Mouse (Mus musculus) forebrain, embryonic 13.5 days (tissue): ENCODE data around the gene Pnkd. TPM values are rescaled to one million over a fixed set of nuclear protein-coding genes. Genes with fewer than 3 reads are reported as not detected.

Source experiments
- ATAC-seq: fragments of 200-750 bp; cut with Nextera tagmentation; 2 replicates; pipeline ENCODE4 v1.8.0; 2017
- H3K27ac ChIP-seq: fragments of 300-500 bp; sonication (generic); 2 replicates; pipeline ENCODE4 v1.5.1; 2015; ENCODE audit warnings: inconsistent platforms, mild to moderate bottlenecking, moderate library complexity
- H3K27me3 ChIP-seq: fragments of 300-500 bp; sonication (generic); 2 replicates; pipeline ENCODE4 v1.6.1; 2015; ENCODE audit warnings: mild to moderate bottlenecking, inconsistent platforms
- H3K36me3 ChIP-seq: fragments of 300-500 bp; sonication (generic); 2 replicates; pipeline ENCODE4 v1.6.1; 2015; ENCODE audit warnings: mild to moderate bottlenecking, inconsistent platforms; ENCODE audit not compliant: poor library complexity, severe bottlenecking
- H3K4me1 ChIP-seq: fragments of 300-500 bp; sonication (generic); 2 replicates; pipeline ENCODE4 v1.6.1; 2015; ENCODE audit warnings: inconsistent platforms
- H3K4me2 ChIP-seq: fragments of 300-500 bp; sonication (generic); 2 replicates; pipeline ENCODE4 v1.6.1; 2015; ENCODE audit warnings: inconsistent platforms, mild to moderate bottlenecking, moderate library complexity
- H3K4me3 ChIP-seq: fragments of 300-500 bp; sonication (generic); 2 replicates; pipeline ENCODE4 v1.5.1; 2015; ENCODE audit warnings: mild to moderate bottlenecking, inconsistent platforms
- H3K9ac ChIP-seq: fragments of 300-500 bp; sonication (generic); 2 replicates; pipeline ENCODE4 v1.6.1; 2015; ENCODE audit warnings: mild to moderate bottlenecking, inconsistent platforms
- H3K9me3 ChIP-seq: fragments of 300-500 bp; sonication (generic); replicated peaks from 2 replicates; pipeline ENCODE4 v1.6.1; 2016; ENCODE audit warnings: inconsistent platforms
- WGBS: fragments of 180-500 bp; shearing (Covaris S2); methylation state at CpG from one replicate; pipeline ENCODE4 v1.1.7; 2015; 5-methylcytosine and 5-hydroxymethylcytosine counted together
- polyA plus RNA-seq: library from polyadenylated mRNA; unstranded; fragments of >200 nt; fragmentation: Nextera tagmentation; extraction: Ambion mirVana; gene quantifications from 2 replicates; pipeline ENCODE4 v1.2.1, GENCODE M21; 2015

Pnkd gene
- polyA plus RNA-seq, 1 experiment from 2014 or later: 94.5 TPM

DNA sequence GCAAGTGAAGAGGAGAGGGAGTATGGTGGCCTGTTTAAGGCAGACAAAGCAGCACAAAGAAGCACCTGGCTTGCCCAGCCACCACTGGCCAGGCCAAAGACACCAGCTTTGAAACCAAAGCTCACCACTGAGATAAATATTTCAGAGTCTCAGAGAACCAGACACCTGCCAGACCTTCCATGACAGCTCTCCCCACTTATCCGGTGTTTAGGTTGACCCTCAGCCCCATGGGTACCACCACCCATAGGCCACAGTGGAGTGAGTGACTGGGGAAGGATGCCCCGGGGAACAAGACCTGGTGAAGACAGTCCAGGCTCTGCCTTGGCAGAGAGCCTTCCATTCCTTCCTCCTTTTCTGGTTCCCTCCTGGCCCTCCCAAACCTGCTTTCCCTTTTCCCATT, 18.1 kb downstream of the Pnkd start:
- ATAC-seq: no peak
- H3K36me3 ChIP-seq: no peaks in the 10 kb centered on the region
- H3K9ac ChIP-seq: no peak overlapping the region
- WGBS: 80% methylated on average over 2 of the region's 2 CpGs
- H3K4me3 ChIP-seq: no peak overlapping the region
- no peak overlapping the region for H3K4me2 ChIP-seq
- H3K27me3 ChIP-seq: peaks cover 21% of the 10 kb centered on the region
- no peaks in the 10 kb centered on the region for H3K9me3 ChIP-seq
- no peak overlapping the region for H3K27ac ChIP-seq
- H3K4me1 ChIP-seq: peaks cover 12% of the 10 kb centered on the region

DNA sequence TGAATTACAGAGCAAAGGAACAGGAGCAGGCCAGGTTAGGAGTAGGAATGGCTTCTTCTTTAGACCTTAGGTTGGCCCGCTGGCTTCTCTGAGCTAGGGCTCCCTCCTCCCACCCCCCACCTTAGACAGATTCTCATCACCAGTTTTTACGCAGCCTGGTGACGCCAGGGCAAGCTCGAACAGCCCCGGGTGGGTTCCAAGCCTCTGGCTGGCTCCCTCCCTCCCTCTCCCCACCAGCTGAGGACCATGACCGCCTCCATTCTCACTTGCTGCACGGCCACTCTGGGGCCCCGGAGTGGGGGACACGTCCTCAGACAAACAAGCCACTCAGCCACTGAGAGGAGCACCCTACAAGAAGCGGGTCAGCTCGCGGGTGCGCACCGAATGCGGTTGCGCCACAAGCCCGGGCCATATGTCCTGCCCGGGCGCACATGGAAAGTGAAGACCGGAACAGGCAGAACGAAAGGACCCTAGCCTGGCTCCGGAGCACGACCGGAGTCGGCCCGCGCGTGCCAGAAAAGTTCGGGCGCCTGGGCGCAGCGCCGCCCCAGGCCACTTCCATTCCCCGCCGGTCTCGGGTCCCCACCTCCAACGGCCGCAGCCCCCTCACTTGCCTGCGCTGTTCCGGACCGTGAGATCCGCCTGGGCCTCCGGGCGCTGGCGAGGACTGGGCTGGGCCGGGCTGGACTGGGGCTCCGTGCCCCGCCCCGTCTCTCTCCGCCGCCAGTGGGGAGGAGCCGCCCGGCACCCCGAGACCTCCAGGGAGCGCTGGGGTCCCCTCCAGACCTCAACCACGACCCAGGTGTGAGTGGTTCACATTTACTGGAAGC, 19.0 kb downstream of the Pnkd start:
- H3K4me1 ChIP-seq: peaks cover 12% of the 10 kb centered on the region
- peak overlapping the region; percentile 62 for H3K9ac ChIP-seq
- no peak overlapping the region for H3K27ac ChIP-seq
- under 1% methylated on average over 53 of the region's 56 CpGs for WGBS
- peak overlapping the region; percentile 69 for H3K4me2 ChIP-seq
- no peaks in the 10 kb centered on the region for H3K9me3 ChIP-seq
- H3K4me3 ChIP-seq: peak overlapping the region; percentile 46
- no peaks in the 10 kb centered on the region for H3K36me3 ChIP-seq
- ATAC-seq: peak; percentile 78
- peaks cover 21% of the 10 kb centered on the region for H3K27me3 ChIP-seq

DNA sequence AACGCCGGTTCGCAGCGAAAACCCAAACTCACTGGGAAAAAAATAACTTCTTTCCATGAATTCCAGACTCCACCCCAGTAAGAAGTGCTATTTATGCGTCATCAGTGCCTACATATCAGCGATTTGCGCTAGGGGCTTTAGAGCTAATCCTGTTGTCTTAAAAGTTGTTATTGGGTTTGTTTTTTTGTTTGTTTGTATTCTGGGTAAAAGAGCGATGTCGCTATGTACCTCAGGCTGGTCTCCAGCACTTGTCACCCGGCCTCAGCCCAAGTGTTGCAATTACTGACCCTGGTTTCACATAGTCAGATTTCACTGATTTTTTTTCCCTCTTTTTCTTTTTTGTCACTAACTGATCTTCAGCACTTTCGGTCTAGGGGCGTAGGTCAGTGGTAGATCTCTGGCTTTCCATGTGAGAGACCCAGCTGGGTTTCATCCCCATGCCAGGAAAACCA, 19.6 kb downstream of the Pnkd start:
- no peak overlapping the region for H3K27ac ChIP-seq
- H3K4me2 ChIP-seq: peak overlapping the region; percentile 69
- ATAC-seq: no peak
- peak overlapping the region; percentile 46 for H3K4me3 ChIP-seq
- peaks cover 12% of the 10 kb centered on the region for H3K4me1 ChIP-seq
- H3K36me3 ChIP-seq: no peaks in the 10 kb centered on the region
- H3K27me3 ChIP-seq: peaks cover 21% of the 10 kb centered on the region
- peak overlapping the region; percentile 62; the same call in 1 of the 2 replicates for H3K9ac ChIP-seq
- 12% methylated on average over 12 of the region's 12 CpGs for WGBS
- no peaks in the 10 kb centered on the region for H3K9me3 ChIP-seq

DNA sequence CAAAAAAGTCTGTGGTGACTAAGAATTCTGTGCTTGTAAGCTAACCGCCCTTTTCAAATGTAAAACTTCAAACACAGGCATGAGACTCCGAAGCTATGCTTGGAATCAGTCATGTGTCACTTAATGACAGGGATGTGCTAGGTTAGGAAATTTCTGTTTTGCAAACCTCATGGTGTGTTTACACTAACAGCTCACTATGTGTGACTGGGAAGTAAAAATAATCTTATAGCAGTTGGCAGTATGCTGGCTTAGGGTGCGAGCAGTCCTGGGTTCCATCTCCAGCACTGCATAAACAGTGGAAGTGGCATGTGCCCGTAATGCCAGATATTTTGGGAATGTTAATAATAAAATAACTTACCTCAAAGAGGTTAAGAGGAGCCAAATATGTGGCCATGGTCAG, 20.2 kb downstream of the Pnkd start:
- no peak for ATAC-seq
- Histone ChIP-seq H3K9ac (no peak overlapping the region), H3K4me3 (no peak overlapping the region), H3K4me2 (no peak overlapping the region), H3K27me3 (peaks cover 21% of the 10 kb centered on the region), H3K4me1 (peaks cover 12% of the 10 kb centered on the region), H3K36me3 (no peaks in the 10 kb centered on the region), H3K9me3 (no peaks in the 10 kb centered on the region), H3K27ac (no peak overlapping the region)
- WGBS: 78% methylated on average over 4 of the region's 4 CpGs

DNA sequence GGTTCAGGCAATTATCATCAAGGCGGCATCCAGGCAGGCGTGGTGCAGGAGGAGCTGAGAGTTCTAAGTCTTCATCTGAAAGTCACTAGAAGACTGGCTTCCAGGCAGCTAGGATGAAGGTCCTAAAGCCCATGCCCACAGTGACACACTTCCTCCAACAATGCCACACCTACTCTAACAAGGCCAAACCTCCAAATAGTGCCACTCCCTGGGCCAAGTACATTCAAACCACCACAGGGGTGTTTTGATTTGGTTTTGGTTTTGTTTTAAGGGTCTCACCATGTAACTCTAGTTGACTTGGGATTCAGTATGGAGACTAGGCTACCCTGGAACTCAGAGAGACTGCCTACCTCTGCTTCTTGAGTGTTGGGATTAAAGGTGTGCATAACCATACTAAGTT, 20.8 kb downstream of the Pnkd start, which contains the start of gene Tmbim1:
TSS of gene Tmbim1 (minus strand) at position 101 of the 400 bp plus-strand sequence.
- Histone ChIP-seq H3K27ac (no peak within 1 kb of the TSS), H3K4me3 (0 out of 2 replicates have a peak within 1 kb of the TSS, but pooled peaks have one; percentile 46), H3K36me3 (no peaks in the 10 kb centered on the region), H3K9me3 (no peaks in the 10 kb centered on the region), H3K27me3 (peaks cover 21% of the 10 kb centered on the region), H3K4me2 (peak within 1 kb of the TSS; percentile 69), H3K9ac (no peak within 1 kb of the TSS), H3K4me1 (peaks cover 12% of the 10 kb centered on the region)
- WGBS: 84% methylated on average over 2 of the region's 2 CpGs
- ATAC-seq: no peak

DNA sequence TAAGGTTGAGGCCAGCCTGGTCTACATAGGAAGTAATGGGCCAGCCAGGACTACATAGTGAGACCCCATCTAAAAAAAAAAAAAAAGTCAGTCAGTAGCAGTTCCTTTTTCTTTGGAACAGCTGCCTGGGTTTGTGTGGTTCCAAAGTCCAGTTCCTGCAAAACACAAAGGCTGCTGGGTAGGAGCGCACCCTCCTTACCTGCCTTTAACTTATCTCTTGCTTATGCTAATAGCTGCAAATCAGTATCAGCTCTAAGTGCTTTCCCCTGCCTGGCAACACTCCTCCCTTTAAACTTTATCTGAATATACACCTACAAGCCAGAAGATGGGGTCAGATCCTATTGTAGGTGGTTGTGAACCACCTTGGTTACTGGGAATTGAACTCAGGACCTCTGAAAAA, 22.4 kb downstream of the Pnkd start:
- 97% methylated on average over 1 of the region's 1 CpGs for WGBS
- Histone ChIP-seq H3K4me1 (peaks cover 12% of the 10 kb centered on the region), H3K27ac (no peak overlapping the region), H3K36me3 (no peaks in the 10 kb centered on the region), H3K9ac (no peak overlapping the region), H3K27me3 (peaks cover 21% of the 10 kb centered on the region), H3K4me3 (no peak overlapping the region), H3K4me2 (no peak overlapping the region), H3K9me3 (no peaks in the 10 kb centered on the region)
- ATAC-seq: no peak

DNA sequence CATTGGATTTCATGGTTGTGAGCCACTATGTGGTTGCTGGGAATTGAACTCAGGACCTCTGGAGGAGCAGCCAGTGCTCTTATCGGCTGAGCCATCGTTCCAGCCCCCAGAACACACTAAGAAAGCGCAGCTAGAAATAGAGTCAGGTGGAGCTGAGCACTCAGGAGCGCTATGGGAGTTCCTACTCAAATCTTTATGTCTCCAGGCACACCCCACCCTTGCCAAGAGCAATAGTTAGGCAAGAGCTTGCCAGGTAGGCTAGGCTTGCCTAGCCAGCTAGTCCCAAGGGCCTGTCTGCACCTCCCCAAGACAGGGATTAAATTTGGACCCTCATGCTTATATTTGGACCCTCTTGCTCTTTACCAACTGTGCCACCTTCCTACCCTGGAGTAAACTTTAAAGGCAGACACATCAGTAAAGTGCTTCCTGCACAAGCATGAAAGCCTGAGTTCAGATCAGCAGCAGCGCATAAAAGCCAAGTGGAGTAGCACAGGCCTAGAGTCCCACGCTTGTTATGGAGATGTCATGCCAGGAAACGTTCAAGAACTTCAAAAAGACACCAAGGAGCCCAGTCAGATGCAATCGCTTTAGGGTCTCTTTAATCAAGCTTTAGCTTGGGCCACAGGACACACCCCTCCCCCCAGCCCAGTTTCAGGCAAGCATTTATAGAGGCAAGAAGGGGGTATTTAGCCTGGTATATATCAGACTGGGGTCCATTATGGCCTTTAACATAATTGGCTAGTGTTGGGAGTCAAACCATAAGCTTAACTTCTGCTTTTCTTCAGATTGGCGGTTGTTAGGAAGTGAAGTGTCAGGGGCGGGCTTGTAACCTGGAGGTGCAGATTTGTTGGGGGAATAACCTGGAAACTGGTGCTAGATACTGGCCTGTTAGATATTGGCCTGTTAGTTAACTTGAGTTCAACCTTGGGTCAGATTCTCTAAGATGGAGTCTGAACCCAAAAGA, 23.6 kb downstream of the Pnkd start:
- Histone ChIP-seq H3K27me3 (peaks cover 15% of the 10 kb centered on the region), H3K4me2 (no peak overlapping the region), H3K36me3 (no peaks in the 10 kb centered on the region), H3K4me1 (peaks cover 12% of the 10 kb centered on the region), H3K4me3 (no peak overlapping the region), H3K9ac (no peak overlapping the region), H3K9me3 (no peaks in the 10 kb centered on the region), H3K27ac (no peak overlapping the region)
- 79% methylated on average over 10 of the region's 10 CpGs for WGBS
- ATAC-seq: no peak

DNA sequence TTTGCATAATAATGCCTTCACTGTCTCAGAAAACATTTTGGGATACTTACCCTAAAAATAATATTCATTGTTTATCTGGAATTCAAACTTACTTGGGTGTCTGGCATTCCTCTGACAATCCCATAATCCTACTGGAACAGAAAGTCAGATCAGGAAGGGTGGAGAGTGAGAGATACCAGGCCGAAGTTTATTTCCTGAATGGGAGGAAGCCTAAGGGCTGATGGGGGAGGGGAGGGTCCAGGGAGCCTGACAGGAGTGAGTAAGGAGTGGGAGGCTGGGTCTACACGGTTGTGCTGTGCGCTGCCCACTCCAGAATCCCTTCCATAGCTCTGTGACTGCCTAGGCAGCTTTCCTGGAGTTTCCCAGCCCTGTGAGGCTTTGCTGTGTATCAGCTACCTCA, 25.0 kb downstream of the Pnkd start:
- H3K27me3 ChIP-seq: 0 out of 2 replicates have a peak, but pooled peaks cover 3% of the 10 kb centered on the region
- no peaks in the 10 kb centered on the region for H3K4me1 ChIP-seq
- no peaks in the 10 kb centered on the region for H3K9me3 ChIP-seq
- H3K4me3 ChIP-seq: no peak overlapping the region
- H3K27ac ChIP-seq: no peak overlapping the region
- no peak overlapping the region for H3K4me2 ChIP-seq
- no peaks in the 10 kb centered on the region for H3K36me3 ChIP-seq
- H3K9ac ChIP-seq: no peak overlapping the region
- 55% methylated on average over 3 of the region's 3 CpGs for WGBS
- ATAC-seq: no peak

DNA sequence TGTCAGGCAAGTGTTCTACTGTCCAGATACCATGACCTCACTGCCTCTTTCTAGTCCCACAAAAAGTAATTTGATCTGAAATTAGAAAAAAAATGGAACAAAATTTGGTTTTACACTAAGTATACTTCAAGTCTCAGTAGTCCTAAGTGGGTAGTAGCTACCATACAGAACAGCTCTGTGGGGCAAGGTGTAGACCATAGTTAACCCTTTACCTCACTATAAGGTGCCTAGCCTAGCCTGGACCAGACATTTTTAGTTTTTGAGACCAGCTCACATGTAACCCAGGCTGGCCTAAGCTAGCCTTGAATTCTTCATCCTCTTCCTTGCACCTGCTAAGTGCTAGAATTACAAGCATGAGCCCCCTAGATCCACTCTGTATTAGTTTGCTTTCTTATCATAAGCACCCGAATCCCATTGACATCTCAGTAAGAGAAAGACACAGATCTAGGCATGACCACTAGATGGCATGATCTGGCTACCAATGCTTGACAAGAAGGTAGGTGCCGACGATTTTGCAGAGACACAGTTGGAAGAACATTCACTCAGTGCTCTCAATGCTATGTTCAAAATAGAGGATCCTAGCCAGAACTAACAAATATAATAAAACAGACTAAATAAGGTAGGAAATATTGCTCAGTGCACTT, 28.4 kb downstream of the Pnkd start:
- 5% methylated on average over 3 of the region's 3 CpGs for WGBS
- Histone ChIP-seq H3K9ac (no peak overlapping the region), H3K36me3 (no peaks in the 10 kb centered on the region), H3K27me3 (no peaks in the 10 kb centered on the region), H3K4me2 (no peak overlapping the region), H3K4me3 (no peak overlapping the region), H3K9me3 (no peaks in the 10 kb centered on the region), H3K27ac (no peak overlapping the region), H3K4me1 (no peaks in the 10 kb centered on the region)
- ATAC-seq: peak; percentile 72

DNA sequence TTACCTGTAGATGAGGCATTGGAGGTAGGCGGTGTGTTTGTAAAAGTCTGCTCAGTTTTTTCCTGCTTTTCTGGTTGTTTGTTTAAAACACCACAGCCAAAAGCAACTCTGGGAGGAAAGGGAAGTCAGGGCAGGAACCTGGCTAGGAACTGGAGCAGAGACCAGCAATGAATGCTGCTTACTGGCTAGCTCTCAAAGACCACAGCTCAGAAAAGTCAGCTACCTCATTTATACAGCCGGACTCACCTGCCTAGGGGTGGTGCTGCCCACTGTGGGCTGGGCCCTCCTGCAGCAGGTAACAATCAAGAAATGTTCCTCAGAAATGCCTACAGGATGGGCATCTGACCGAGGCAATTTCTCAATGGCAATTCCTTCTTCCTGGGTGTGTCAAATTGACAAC, 30.1 kb downstream of the Pnkd start:
- H3K4me3 ChIP-seq: no peak overlapping the region

DNA sequence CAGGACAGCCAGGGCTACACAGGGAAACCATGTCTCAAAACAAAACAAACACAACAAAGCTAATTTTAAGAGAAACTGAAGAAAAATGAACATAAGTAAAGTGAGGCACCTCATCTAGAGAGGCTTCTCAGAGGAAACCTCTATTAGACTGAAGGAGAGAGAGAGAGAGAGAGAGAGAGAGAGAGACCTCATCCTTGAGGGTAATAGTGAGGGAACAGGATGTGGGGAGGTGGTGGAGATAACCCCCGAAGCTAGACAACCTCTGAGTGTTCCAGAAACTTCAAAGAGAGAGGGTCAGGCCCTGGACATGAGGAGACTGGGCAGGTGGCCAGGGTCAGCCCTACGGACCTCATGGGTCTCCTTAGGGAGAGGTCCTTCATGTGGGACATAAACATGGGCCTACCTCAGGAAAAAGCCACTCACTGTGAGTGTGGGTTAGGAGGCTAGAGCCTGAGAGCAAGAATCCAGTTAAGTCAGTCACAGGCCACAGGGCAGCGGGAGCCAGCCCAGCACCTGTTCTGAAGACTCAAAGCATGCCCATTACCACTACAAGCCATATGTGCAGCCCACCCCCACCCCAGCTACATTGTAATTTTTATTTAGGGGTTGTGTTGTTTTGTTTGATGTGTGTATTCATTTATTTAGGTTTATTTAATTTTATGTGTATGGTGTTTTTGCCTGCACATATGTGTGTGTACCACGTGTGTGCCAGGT, 31.5 kb downstream of the Pnkd start:
- WGBS: 78% methylated on average over 4 of the region's 4 CpGs
- H3K9me3 ChIP-seq: no peaks in the 10 kb centered on the region
- no peaks in the 10 kb centered on the region for H3K36me3 ChIP-seq
- no peak for ATAC-seq
- H3K27me3 ChIP-seq: no peaks in the 10 kb centered on the region
- H3K4me3 ChIP-seq: no peak overlapping the region
- no peak overlapping the region for H3K27ac ChIP-seq
- H3K9ac ChIP-seq: no peak overlapping the region
- no peaks in the 10 kb centered on the region for H3K4me1 ChIP-seq
- no peak overlapping the region for H3K4me2 ChIP-seq

More for the DNA sequence above, 30.1 kb downstream of the Pnkd start:
- no peak overlapping the region for H3K27ac ChIP-seq
- no peak for ATAC-seq
- H3K9me3 ChIP-seq: no peaks in the 10 kb centered on the region
- 88% methylated on average over 3 of the region's 3 CpGs for WGBS
- no peaks in the 10 kb centered on the region for H3K36me3 ChIP-seq
- no peak overlapping the region for H3K9ac ChIP-seq
- H3K27me3 ChIP-seq: no peaks in the 10 kb centered on the region
- no peak overlapping the region for H3K4me2 ChIP-seq
- H3K4me1 ChIP-seq: no peaks in the 10 kb centered on the region
